Mouse (Mus musculus): ENCODE measurements around the gene Disc1. TPM values are rescaled to one million over a fixed set of nuclear protein-coding genes. Genes with fewer than 3 reads are reported as not detected.
A peak's percentile ranks its signal among the peaks of the same experiment; 100 is the strongest.

Disc1 gene
- total RNA-seq, 2 experiments from 2014 or later, result 4.1 to 4.3 TPM

DNA sequence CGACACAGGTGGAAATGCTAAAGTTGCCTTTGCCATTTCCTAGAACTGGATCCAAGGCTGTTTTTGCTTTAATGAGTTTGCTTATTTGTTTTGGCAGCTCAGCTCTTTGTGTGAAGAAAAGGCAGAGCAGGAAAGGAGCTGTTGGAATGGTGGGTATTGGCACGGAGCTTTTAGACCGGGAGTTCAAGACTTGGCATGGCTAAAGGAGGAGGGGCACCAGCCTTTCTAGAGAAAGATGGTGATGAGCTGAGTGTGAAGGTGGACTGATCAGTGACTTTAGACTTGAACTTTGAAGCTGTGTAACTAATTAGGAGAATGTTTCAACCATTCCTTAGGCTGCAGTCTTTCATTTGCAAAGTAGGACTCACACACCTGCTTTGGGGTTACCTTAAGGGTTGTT, 59.8 kb downstream of the Disc1 start:
- no peak for DNase-seq
- intact Hi-C loops (cut with DNase I), result no loop called here

- no peak for DNase-seq
- intact Hi-C loops (cut with DNase I), result loop anchor here (5.0 kb wide), 1 partner anchor 457 kb away; no protein-coding TSS in a partner anchor
These were observed 61.3 kb downstream of the Disc1 start for GRCm38 (mm10) chr8:125115321-125115720.

DNA sequence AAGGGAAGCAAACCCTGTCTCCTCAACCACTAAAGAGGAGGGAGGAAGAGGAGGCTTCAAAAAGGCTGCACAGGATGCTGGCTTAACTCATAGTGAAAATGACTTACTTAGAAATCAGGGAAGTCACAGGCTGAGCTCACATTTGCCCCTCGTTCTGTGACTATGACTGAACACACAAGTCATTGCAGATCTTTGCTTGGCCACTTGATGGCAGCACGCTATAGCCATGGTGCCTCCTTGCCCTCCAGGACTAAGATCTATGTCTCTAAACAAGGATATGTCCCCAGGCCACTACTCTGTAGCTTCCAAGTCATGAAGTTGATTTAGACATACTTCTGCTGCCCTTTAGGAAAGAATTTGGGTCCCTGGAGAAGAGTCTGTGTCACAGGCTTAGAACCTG, 62.6 kb downstream of the Disc1 start:
- peak; percentile 58 to 79 for DNase-seq

DNA sequence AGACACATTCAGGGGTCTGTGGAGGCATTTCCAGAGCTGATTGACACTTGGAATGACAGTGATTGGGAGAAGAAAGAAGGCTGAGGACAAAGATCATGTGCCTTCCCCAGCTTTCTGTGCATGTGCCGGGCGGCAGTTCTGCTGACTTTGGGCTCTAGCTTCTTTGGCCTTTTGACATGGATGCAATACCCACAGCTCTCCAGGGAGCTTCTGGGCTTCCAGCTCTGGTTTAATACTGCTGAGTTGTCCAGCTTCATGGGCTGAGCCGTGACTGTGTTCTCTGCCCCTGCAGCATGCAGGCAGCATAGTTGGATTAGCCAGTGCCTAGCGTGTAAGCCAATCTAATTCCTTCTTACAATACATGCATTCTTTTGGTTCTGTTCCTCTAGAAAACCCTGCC, 72.5 kb downstream of the Disc1 start:
- DNase-seq, result no peak
- intact Hi-C loops (cut with DNase I), result no loop called here

More for the DNA sequence above, 62.6 kb downstream of the Disc1 start:
- intact Hi-C loops (cut with DNase I), result loop anchor here (2.0 to 5.0 kb wide), 2 partner anchors 456 to 754 kb away; no protein-coding TSS in a partner anchor

DNA sequence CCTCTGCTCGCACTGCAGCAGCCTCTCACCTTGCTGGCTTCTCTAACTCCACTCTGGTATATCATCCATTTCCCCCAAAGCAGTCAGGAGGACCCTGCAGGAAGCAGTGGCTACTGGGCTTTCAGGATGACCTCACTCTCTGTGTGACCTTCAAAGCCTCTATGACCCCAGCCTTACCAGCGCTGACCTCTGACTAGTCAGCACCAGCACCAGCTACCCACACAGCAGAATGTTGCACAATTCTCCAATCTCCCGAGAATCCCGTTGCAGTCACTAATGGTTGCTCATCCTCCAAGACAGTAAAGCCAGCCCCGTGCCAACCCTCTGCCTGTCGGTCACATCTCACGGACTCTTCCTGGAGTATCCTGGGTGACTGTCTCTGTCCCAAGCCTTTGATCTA, 73.6 kb downstream of the Disc1 start:
- intact Hi-C loops (cut with DNase I), result loop anchor here (2.0 kb wide), 1 partner anchor 441 kb away; the partner anchor contains the start of gene Sipa1l2
- DNase-seq, result no peak

DNA sequence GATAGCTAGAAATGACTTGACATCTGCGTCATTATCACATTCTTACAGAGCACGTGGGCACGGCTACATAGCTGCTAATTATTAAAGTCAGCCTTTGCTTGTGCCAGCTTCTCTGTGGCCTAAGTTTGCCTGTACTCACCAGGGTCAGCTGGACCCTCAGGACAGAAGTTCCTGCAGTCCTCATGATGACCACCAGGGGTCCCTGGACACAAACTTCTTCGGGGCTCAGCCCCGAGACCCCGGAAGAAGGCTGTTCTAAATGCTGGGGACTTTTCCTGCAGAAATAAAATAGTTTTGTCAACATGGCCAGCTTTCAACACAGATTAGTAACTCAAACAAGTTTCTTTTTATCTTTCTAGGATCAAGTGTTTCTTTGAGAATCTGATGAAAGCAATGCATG, 74.3 kb downstream of the Disc1 start:
- intact Hi-C loops (cut with DNase I), result loop anchor here (2.0 kb wide), 1 partner anchor 440 kb away; the partner anchor contains the start of gene Sipa1l2
- DNase-seq, result peak; percentile 47 to 73

DNA sequence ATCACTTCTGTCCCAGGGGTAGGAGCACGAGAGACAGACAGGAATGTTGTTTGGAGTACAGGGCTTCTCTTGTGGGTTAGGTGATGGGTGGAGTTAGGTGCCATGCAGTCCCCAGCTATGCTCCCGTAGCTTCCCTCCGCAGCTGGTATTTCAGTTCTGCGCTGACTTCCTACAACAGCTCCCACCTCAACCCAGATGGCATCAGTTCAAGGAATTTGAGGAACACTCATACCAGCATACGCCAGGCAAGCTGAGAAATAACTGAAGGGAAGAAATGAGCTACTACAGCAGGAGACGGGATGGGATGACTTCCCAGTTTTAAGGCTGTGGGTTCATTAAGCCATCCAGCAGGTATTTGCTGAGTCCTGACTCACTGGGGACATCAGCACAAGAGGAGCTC, 76.8 kb downstream of the Disc1 start:
- intact Hi-C loops (cut with DNase I), result no loop called here
- DNase-seq, result peak in 1 of 2 experiments; percentile 25

- DNase-seq, result no peak
- intact Hi-C loops (cut with DNase I), result no loop called here
These were observed 77.3 kb downstream of the Disc1 start for GRCm38 (mm10) chr8:125131265-125131664.

- DNase-seq, result peak; percentile 54 to 60
- intact Hi-C loops (cut with DNase I), result loop anchor here (2.0 kb wide), 1 partner anchor 29 kb away; no protein-coding TSS in a partner anchor
These were observed 79.7 kb downstream of the Disc1 start for GRCm38 (mm10) chr8:125133685-125134114.

DNA sequence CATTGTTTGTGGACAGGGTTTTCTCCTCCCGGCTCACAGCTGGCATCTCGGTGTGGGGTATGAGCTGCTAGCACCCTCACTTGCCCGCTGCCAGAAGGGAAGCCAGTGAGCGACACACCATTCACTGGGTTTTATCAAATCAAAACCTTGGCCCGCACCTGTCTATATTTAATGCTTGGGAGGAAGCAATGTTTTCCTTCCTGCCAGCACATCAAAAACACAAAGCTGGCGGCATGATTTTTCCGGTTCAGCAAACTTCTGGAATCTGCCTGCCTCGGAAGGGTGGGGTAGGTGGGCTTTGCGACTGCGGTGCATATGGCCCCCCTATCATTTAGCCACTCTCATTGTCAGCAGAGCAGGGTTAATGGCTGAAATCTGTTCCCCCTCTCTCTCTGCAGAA, 80.9 kb downstream of the Disc1 start:
- intact Hi-C loops (cut with DNase I), result no loop called here
- no peak for DNase-seq

- no peak for DNase-seq
- intact Hi-C loops (cut with DNase I), result no loop called here
These were observed 85.7 kb downstream of the Disc1 start for GRCm38 (mm10) chr8:125139689-125140150.

- DNase-seq, result no peak
- intact Hi-C loops (cut with DNase I), result no loop called here
These were observed 87.0 kb downstream of the Disc1 start for GRCm38 (mm10) chr8:125140965-125141364.

- intact Hi-C loops (cut with DNase I), result no loop called here
- DNase-seq, result no peak
These were observed 103.1 kb downstream of the Disc1 start for GRCm38 (mm10) chr8:125156863-125157640.

DNA sequence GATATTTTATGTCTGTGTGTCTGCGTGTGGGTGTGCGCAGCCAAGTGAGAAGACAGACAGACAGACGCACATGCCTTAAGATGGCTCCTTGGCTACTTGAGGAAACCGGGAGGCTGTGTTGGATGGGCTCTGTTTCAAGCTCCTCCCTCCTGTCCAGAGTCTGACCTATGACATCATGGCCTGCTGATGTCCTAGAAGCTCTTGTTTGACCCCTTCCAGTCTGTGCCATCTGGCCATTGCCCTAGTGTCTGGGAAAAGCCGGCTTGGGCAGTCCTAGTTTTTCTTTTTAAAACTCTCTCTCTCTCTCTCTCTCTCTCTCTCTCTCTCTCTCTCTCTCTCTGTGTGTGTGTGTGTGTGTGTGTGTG, 103.6 kb downstream of the Disc1 start:
- no peak for DNase-seq
- intact Hi-C loops (cut with DNase I), result no loop called here

DNA sequence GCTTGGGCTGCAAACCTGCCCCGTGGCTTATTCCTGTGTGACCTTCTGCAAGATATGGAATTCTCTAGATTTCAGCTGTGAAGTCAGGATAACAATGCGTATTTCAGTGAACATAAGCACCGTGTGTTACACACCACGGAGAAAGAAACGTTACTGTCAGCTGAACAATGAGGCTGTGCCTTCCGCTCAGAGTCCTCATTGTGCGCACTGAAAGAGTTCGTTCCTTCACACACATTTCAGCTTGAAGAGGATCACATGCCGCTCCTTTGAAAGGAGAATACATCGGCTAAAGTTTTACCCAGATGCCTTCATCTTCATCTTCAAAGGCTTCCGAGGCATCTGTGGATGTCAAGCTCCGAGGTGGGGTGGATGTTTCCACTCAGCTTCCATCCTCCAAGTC, 105.4 kb downstream of the Disc1 start:
- DNase-seq, result no peak
- intact Hi-C loops (cut with DNase I), result no loop called here

GRCm38 (mm10) chr8:125163491-125163890, 109.5 kb downstream of the Disc1 start:
- intact Hi-C loops (cut with DNase I), result loop anchor here (2.0 kb wide), 1 partner anchor 31 kb away; no protein-coding TSS in a partner anchor
- DNase-seq, result no peak

DNA sequence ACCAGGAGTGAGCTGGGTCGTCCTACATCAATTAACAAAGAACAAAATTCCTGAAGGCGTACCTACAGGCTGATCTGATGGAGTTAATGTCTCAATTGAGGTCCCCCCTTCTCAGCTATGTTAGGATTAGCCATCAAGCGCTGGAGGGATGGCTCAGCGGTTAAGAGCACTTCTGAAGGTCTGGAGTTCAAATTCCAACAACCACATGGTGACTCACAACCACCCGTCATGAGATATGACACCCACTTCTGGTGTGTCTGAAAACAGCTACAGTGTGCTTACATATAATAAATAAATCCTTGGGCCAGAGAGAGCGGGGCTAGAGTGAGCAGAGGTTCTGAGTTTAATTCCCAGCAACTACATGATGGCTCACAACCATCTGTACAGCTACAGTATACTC, 109.9 kb downstream of the Disc1 start:
- DNase-seq, result no peak
- intact Hi-C loops (cut with DNase I), result loop anchor here (2.0 kb wide), 1 partner anchor 31 kb away; no protein-coding TSS in a partner anchor

DNA sequence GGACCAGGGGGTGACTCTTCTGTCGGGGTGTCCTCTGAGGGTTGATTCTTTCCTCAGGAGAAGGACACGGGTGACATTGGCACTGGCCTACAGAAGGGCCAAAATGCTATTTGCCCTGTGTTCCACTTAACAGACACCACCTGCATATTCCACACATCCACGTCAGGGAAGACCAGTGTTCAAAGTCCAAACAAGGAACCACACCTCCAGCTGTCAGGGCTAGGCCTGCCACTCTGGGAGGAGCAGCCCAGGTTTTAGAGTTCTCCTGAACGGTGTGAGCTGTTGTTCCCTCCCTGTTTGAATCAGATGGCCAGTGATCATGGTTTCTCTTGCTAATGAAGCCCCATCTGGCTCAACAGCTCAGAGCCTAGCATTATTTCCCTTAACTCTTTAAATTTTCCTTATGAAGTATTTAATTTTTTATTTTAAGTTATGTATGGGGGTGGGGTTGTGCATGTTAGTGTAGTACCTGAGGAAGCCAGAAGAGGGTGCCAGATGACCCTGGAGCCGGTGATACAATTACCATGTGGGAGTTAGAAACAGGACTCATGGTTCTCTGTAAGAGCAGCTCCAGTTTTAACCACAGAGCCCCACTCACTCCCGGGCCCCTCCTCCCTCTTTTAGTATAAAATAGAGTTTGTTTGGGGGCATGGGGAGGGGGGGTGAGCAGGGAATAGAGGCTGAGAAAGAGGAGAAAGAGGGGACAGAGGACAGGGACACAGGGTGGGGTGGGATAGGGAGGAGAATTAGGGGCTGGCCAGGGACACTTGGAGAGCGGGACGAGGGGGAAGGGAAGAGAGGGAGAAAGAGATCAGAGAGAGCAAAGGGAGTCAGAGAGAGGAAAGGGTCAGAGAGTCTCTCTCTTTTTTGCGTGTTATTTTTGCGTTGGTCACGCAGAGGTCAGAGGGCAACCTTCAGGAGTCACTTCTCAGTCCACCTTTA, 111.8 kb downstream of the Disc1 start:
- peak; percentile 53 to 76 for DNase-seq
- intact Hi-C loops (cut with DNase I), result loop anchor here (5.0 kb wide), 3 partner anchors 98 to 697 kb away; partner anchors contain the start of gene Sipa1l2

- no peak for DNase-seq
- intact Hi-C loops (cut with DNase I), result loop anchor here (5.0 kb wide), 3 partner anchors 99 to 696 kb away; partner anchors contain the start of gene Sipa1l2
These were observed 112.5 kb downstream of the Disc1 start for GRCm38 (mm10) chr8:125166545-125166944.

GRCm38 (mm10) chr8:125166988-125167387, 113.0 kb downstream of the Disc1 start:
- intact Hi-C loops (cut with DNase I), result loop anchor here (5.0 kb wide), 3 partner anchors 100 to 695 kb away; partner anchors contain the start of gene Sipa1l2
- DNase-seq, result no peak

DNA sequence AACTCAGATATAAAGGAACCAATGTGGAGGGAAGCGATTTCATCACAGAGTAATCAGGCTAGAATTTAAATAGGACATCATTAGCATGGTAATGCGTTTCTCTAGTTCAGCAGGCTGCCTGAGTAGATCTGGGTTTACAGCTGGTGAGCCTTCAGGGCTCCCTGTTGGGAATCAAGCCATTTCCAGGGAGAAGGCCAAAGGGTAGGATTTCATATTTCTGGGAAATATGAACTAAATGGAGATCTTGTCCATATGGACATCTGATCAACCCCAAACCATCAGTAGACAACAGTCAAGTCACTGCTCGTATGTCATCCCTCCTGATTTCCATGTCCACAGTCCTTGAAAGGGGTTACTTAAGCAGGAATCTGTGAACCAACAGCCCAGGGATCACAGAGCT, 115.6 kb downstream of the Disc1 start:
- intact Hi-C loops (cut with DNase I), result loop anchor here (5.0 kb wide), 3 partner anchors 102 to 693 kb away; partner anchors contain the start of gene Sipa1l2
- no peak for DNase-seq

Measured in heart, postnatal 10 days (tissue).